Mouse (Mus musculus): ENCODE measurements at regions not wholly inside any gene's neighbourhood (a gene's known extent, or its start where the extent isn't known, plus 50 kb on each side); places are given as distances from the start of the nearest gene placed in this dataset.
A peak's percentile ranks its signal among the peaks of the same experiment; 100 is the strongest.

GRCm38 (mm10) chr17:88116321-88116720 lies 51.2 kb upstream of the Fbxo11 start:
- no peak for DNase-seq

- no peak for DNase-seq
Measured at GRCm38 (mm10) chr17:88118714-88119113, 53.6 kb upstream of the Fbxo11 start.

DNA sequence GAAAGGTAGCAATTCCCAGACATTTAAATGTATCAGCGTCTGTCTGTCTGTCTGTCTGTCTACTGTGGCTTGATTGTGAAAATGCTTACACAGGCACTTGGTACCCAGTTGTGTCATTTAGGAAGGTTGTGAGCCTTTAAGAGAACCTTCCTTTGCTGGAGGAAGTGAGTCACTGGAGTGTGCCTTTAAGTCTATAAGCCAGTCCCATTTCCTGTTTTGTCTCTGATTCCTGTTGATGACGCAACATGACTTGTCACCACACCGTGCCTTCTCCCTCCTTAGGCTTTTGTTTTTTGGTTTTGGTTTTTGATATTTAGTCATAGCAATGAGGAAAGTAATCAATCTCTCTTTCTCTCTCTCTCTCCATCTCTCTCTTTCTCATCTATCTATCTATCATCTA lies 58.6 kb upstream of the Fbxo11 start:
- no peak for DNase-seq

DNA sequence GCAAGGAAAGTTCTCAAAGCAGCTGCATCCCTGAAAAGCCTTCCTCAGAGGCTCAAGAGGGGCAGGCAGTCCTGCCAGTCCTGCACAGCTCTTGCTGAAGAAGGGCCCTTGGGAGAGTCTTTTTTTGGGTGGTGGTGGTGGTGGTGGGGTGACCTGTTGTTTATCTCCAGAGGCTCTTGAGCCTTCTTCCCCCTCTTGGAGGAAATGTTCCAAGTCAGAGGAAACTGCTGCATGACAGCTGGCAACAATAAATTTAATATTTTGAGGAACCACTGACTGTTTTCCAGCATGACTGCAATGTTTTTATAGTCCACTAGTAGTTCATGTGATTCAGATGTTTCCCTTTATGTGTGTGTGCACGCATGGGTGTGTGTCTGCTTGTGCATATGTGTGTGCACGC lies 62.0 kb upstream of the Fbxo11 start:
- DNase-seq: no peak

DNA sequence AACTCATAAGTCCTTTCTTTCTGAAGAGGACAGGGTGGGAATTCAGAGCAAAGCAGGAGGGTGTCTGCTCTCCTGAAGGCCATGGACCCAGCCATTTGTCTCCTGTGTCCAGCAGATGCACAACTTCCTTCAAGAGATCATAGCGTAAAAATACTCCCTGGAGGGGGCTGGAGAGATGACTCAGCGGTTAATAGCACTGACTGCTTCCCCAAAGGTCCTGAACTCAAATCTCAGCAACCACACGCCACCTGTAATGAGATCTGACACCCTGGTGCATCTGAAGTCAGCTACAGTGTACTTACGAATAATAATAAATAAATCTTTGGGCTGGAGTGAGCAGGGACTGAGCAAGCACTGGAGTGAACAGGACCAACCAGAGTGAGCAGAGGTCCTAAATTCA lies 66.2 kb upstream of the Fbxo11 start:
- DNase-seq: no peak

DNA sequence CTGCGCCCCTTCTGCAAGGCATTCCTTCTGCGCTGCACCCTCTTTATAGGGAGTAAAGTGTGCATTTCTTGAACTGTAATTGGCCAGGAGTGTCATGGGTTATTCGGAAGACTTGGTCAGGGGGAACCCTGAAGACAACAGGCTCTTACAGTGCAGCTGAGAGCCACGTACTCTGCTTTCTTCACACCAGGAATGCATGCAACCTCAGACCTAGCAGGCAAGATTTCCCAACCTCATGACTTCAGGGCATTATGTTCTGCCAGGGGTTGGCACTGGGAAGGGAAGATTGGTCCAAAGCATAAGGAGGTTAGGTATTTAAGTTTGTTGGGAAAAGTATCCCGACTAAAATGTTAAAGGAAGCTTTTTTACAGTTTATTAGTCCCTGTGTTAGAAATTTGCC lies 66.9 kb upstream of the Fbxo11 start:
- peak; percentile 49 for DNase-seq

- DNase-seq: peak; percentile 22
Measured at GRCm38 (mm10) chr17:88132601-88133346, 67.7 kb upstream of the Fbxo11 start.

DNA sequence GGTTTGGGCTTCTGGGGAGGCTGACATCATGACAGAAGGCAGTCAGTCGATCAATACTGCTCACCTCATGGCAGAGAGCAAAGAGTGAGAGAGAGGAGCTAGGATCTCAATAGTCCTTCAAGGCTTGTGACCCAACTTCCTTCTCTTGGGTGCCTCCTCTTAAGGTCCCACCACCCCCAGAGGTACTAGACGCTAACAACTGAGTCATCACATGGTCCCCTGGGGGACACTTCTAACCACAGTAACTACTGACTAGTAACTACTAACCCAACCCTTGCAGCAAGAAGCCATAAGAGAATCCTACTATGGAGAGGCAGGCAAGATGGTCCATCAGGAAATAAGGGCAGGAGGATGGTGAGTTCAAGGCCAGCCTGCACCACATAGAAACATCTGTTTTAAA lies 69.5 kb upstream of the Fbxo11 start:
- DNase-seq: no peak

DNA sequence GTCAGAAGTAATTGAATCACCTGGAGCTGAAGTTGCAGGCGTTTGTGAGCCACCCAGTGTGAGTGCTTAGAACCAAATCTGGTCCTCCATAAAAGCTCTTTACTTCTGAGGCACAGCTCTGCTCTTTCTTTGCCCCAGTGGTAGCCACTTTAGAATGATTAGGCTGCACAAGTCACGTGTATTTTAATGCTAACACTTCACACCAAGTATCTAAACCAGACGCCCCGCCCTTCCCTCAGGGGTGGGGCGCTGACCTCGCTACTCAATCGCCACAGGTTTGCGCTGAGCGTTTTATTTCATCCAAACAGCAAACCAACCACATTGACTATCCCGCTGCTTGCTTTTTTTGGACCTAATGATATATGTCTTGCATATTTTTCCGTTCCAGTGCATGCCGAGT lies 76.4 kb upstream of the Fbxo11 start:
- no peak for DNase-seq

DNA sequence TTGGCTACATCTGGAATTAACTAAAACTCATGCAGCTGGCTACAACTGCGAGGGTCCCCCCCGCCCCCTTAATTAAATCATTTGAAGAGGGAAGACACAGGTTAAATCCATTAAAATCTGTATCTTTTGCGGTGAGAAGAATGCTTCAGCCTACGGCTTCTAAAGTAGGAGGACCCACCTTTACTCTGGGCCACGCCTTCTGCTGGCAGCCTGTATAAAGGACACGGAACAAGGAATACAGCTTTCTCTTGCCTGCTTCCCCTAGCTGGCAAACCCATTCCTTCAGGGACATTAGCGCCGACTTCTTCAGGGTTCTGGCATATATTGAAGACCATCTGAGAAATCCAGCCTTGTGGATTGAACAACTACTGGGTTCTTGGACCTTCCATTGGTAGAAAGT lies 76.9 kb upstream of the Fbxo11 start:
- no peak for DNase-seq

DNA sequence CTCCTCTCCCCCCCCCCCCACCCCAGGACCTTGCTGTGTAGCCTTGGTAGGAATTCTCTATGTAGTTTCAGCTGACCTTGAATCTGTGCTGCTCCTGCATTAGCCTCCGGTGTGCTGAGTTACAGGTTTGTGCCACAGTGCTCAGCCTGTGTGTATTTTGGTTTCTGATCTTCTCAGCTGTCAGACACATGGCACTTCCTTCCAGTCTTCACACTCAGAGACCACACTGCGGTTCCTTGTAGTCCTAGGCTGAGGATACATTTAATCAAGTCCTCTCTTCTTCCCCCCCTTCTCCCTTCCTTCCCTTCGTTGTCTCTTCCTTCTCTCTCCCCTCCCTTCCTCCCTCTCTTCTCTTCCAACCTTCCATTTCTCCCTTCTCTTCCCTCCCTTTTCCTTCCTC lies 77.7 kb upstream of the Fbxo11 start:
- DNase-seq: no peak

DNA sequence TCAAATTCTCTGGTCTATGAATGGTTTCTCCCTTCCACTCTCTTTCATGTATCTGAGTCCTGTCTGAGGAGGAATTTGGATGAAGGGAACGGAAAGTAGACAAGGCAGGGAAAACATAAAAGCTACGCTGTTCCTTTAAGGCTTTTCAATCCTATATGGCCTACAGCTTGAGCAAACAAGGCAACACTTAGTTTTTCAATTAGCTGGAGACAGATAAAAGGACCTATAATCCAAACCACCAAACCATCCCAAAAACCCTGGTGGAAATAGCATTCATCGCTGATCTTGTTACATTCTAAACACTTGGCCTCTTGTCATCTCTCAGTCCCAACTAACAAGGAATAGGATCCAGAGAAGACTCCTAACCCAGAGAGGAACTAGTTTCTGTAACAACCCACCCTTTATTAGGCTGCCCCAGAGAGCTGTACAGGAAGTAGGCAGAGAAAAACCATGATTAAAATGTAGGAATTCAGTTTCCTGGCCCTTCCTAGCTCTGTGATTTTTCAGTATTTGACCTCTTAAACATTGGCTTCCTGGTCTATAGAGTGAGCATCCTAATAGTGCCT lies 78.4 kb upstream of the Fbxo11 start:
- no peak for DNase-seq

DNA sequence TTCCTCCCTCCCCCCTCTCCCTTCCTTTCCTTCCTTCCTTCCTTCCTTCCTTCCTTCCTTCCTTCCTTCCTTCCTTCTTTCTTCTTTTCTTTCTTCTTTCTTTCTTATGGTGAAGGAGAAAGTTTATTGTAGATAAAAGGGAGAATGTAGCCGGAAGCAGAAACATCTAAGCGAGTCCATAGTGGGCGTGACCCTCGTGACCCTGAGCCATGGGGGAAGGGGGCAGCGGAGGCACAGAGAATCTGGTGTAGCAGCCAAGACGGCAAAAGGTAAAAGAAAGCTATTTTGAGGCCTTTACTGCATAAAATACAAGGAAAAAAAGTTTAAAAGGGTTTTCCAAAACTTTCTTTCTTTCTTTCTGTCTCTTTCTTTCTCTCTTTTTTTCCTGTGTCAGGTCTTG lies 93.5 kb upstream of the Fbxo11 start:
- no peak for DNase-seq

GRCm38 (mm10) chr17:88159212-88159668 lies 94.1 kb upstream of the Fbxo11 start:
- no peak for DNase-seq

DNA sequence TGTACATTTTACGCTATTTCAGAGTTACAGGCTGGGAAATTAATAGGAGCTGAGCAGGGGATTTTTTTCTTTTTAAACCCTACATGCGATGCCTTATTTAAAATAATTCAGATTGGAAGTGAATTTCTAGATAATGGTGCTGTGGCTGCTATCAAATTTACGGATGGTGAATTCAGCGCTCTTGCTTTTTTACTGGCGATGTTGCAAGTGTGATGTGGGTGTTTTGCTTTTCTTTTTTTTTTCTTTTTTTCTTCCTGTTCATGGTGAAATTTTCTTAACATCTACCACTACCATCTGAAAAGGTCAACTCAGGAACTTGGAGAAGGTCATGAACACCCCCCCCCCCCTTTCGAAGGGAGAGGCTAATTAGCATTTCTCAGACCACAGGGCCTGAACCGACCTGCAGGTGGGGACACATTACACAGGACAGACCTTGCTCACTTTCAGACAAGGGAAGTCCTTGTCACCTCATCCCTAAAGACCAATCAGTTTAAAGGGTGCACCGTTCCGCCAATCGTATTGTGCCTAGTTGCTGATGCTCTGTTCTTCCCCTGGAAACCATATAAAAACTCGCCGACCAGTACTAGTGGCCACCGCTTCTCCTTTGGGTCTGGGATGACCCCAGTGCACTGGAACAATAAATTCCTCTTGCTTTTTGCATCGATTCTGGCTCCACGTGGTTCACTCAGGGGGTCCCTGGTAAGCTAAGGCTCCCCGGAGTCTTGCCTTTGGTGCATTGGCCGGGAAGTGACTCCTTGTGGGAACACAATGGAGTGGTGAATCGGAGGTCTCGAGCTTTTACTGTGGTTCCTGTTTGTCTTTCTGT lies 95.0 kb upstream of the Fbxo11 start:
- no peak for DNase-seq

- no peak for DNase-seq
Measured at GRCm38 (mm10) chr17:88160677-88161001, 95.5 kb upstream of the Fbxo11 start.

DNA sequence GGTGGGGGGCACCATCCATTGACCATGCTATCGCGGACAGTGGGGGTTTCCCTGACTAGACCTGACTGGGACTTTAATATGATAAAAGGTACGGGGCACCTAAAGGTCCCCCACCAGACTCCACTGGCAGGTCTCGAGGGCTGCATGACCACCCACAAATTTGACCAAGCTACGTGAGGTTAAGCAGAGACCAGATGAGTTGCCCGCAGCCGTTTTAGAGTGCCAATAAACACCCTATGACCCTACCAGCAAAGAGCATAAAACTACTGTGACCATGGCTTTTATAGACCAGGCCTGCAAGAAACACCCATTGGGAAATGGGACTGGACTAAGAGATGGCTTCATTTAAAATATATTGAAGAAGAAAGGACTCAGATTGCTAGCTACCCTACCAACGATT lies 96.7 kb upstream of the Fbxo11 start:
- no peak for DNase-seq

DNA sequence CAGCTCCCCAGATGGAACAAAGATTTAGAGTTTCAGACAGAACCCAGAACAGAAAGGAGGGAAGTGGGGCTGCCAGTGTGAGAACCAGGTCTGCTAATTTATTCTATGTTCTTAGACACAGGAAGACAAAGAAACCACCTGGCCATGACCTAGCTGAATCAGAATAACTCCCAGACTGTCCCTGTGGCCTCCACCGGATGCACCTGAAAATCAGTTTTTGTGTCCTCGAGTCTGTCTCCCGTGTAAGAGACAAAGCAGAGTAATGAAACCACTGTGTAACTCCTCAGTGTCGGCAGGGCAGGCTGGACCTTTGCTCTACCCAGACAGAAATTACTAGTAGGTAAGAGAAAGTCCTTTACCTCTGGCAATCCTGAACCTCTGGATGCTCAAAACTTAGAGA lies 99.7 kb upstream of the Fbxo11 start:
- DNase-seq: no peak

GRCm38 (mm10) chr17:88165811-88166210 lies 100.7 kb upstream of the Fbxo11 start:
- DNase-seq: no peak

DNA sequence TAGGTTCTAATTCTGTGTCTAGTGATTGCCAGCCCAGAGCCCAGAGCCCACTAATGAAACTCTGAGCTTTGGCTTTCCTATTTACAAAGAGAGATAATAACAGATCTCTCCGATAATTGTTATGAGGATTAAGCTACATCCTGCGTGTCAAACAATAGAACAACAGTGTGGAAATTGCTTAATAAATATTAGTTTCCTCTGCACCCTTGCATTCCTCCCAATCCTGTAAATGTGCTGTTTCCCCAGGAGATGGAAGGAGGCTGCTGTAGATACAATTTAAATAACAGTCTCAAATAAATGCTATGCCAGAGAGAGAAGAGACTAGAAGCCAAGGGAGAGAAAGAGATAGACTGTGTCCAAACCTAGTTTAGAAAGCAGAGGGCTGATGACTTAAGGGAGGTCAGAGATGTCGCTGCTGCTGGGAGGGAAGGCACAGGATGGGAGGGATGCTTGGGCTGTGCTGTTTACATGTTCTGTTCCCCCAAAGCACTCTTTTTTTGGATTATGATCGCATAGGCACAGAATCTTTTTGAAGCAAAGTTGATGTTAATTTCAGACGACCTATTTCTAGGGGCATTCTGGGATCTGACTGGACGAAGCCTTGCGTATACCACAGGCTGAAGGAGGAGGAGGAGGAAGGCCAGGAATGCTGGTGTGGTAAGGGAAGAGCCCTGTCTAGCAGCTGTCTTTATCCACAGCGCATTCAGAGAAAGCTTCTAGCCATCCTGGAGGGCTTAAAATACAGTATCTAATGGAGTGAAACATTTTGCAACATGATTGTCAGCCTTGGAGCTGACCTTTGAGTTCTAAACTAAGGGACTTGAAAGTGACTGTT lies 103.4 kb upstream of the Fbxo11 start:
- DNase-seq: no peak

DNA sequence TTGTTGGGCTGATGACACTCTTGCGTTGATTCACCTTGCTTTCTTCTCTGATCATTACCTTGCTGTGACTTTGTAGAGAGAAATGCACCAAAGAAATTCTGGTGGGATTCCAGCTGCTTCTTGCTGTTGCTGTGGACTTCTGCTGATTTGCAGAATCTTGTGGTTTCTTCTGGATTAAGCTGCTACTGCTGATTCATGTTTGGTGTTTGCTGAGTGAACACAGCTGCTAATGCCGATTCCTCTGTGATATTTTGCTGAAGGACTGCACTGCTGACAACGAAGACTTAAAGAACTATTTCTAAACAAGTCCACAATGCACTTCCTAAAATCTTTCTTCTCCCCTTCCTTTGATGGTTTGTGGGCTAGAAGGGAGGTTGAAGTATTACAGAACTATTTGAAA lies 106.5 kb upstream of the Fbxo11 start:
- DNase-seq: no peak

DNA sequence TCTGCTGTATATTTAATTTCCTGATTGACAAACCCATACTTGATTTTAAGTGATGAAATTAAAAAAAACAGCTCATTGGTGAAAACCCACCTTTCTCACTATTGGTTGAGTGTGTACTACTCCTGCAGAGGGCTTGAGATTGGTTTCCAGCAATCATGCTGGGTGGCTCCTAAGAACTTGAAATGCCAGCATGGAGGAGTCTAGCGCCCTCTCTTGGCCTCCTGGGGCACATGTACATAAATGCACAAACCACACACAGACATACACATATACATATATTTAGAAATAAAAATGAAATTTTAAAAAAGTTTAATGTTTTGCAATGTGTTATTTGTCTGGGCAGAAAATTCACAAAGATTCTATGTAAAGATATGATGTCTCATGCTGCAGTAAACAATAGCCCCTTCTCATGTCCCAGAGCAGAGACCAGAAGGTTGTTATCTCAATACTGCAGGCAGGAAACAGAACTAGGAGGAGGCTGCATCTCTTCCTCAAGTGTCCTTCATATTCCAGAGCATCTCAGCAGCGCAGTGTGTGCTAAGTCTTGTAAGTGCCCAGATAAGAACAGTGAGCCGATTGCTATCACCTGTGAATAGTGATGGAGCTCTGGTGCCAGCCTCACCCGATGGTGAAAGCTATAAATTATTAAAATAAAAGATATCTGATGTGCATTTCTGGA lies 108.4 kb upstream of the Fbxo11 start:
- no peak for DNase-seq

Measured in adrenal gland, postnatal 10 days (tissue).